Mouse (Mus musculus) forebrain, embryonic 11.5 days (tissue): ENCODE data around the gene C3. TPM values are rescaled to one million over a fixed set of nuclear protein-coding genes. Genes with fewer than 3 reads are reported as not detected.
A peak's percentile ranks its signal among the peaks of the same experiment; 100 is the strongest.

Experiments used
- ATAC-seq: fragments of 200-750 bp; cut with Nextera tagmentation; replicated peaks from 2 replicates; pipeline ENCODE4 v1.8.0; 2017; ENCODE audit warnings: moderate TSS enrichment; ENCODE audit not compliant: low FRiP score
- DNase-seq: peaks from one replicate; pipeline ENCODE4 v3.0.0-alpha.2; 2017; ENCODE audit warnings: low spot score
- H3K27ac ChIP-seq: fragments of 300-500 bp; sonication (generic); 2 replicates; pipeline ENCODE4 v1.5.1; 2014; ENCODE audit warnings: low read depth, low read length
- H3K27me3 ChIP-seq: fragments of 300-500 bp; sonication (generic); 2 replicates; pipeline ENCODE4 v1.6.1; 2014; ENCODE audit warnings: mild to moderate bottlenecking, low read length, mixed read lengths; ENCODE audit not compliant: control insufficient read depth, insufficient read depth
- H3K36me3 ChIP-seq: fragments of 300-500 bp; sonication (generic); 2 replicates; pipeline ENCODE4 v1.6.1; 2014; ENCODE audit warnings: mild to moderate bottlenecking, low read length, moderate library complexity, mixed read lengths; ENCODE audit not compliant: control insufficient read depth, insufficient read depth
- H3K4me1 ChIP-seq: fragments of 300-500 bp; sonication (generic); replicated peaks from 2 replicates; pipeline ENCODE4 v1.6.1; 2014; ENCODE audit warnings: low read length, mixed read lengths; ENCODE audit not compliant: control insufficient read depth, insufficient read depth
- H3K4me2 ChIP-seq: fragments of 300-500 bp; sonication (generic); 2 replicates; pipeline ENCODE4 v1.6.1; 2014; ENCODE audit warnings: low read depth, mild to moderate bottlenecking, low read length, moderate library complexity, mixed read lengths; ENCODE audit not compliant: severe bottlenecking
- H3K4me3 ChIP-seq: fragments of 300-500 bp; sonication (generic); 2 replicates; pipeline ENCODE4 v1.5.1; 2014; ENCODE audit warnings: low read depth, low read length
- H3K9ac ChIP-seq: fragments of 300-500 bp; sonication (generic); 2 replicates; pipeline ENCODE4 v1.6.1; 2014; ENCODE audit warnings: low read length
- H3K9me3 ChIP-seq: fragments of 300-500 bp; sonication (generic); 2 replicates; pipeline ENCODE4 v1.6.1; 2016; ENCODE audit warnings: low read length, mixed read lengths; ENCODE audit not compliant: control insufficient read depth
- WGBS: fragments of 180-500 bp; shearing (Covaris S2); extraction: QIAGEN DNeasy Blood & Tissue Kit; methylation state at CpG from one replicate; pipeline ENCODE4 v1.1.7; 2014; 5-methylcytosine and 5-hydroxymethylcytosine counted together
- polyA plus RNA-seq: library from polyadenylated mRNA; unstranded; fragments of >200 nt; fragmentation: Nextera tagmentation; extraction: Ambion mirVana; gene quantifications from 2 replicates; pipeline ENCODE4 v1.2.1, GENCODE M21; 2014

C3 gene
- polyA plus RNA-seq, 1 experiment from 2014 or later: not detected

DNA sequence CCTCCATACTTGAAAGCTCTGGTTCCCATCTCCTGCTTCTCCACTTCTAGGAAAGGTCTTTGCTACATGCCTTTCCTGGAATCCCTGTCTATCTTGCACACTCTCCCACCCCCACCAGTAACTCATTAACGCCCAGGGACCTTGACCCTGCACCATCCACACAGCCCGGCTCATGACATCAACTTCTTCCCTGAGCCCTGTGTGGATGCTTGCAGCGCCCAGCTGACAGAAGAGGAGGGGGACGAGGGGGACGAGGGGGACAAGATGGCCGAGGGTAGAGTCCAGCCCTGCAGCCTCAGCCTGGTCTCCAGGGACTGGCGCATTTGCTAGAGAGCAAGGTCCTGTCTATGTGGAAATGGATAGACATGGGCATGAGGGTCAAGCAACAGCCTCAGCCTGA lies 5.1 kb upstream of the C3 start:
- no peak for ATAC-seq

DNA sequence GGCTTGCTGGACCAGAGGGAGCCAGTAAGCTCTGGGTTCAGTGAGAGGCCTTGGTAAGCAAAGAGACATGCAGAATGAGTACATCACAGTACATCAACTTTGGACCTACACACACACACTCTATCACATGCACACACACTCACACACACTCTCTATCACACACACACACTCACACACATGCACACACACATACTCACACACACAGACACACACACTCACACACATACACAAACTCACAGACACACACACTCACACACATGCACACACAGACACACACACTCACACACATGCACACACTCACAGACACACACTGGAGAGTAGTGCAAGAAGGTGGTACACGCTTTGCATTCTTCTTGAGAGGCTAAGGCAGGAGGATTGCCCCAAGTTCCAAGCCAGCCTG lies 4.3 kb upstream of the C3 start:
- Histone ChIP-seq H3K27me3 (no peaks in the 10 kb centered on the region), H3K9me3 (no peaks in the 10 kb centered on the region), H3K36me3 (no peaks in the 10 kb centered on the region; the same call in 1 of the 2 replicates), H3K4me2 (no peak overlapping the region), H3K4me1 (no peaks in the 10 kb centered on the region), H3K9ac (no peak overlapping the region), H3K27ac (no peak overlapping the region), H3K4me3 (no peak overlapping the region)
- WGBS: 91% methylated on average over 1 of the region's 1 CpGs
- ATAC-seq (no peak), DNase-seq (no peak)

More for the DNA sequence above, 5.1 kb upstream of the C3 start:
- Histone ChIP-seq H3K36me3 (no peaks in the 10 kb centered on the region; the same call in 1 of the 2 replicates), H3K4me2 (no peak overlapping the region), H3K9ac (no peak overlapping the region), H3K9me3 (no peaks in the 10 kb centered on the region), H3K4me1 (no peaks in the 10 kb centered on the region), H3K27ac (no peak overlapping the region), H3K27me3 (no peaks in the 10 kb centered on the region), H3K4me3 (no peak overlapping the region)
- DNase-seq: no peak
- 56% methylated on average over 7 of the region's 7 CpGs for WGBS

GRCm38 (mm10) chr17:57231321-57231771 lies 3.4 kb upstream of the C3 start:
- no peaks in the 10 kb centered on the region for H3K9me3 ChIP-seq
- no peak overlapping the region for H3K9ac ChIP-seq
- H3K4me1 ChIP-seq: no peaks in the 10 kb centered on the region
- H3K4me3 ChIP-seq: no peak overlapping the region
- H3K4me2 ChIP-seq: no peak overlapping the region
- H3K36me3 ChIP-seq: no peaks in the 10 kb centered on the region; the same call in 1 of the 2 replicates
- no peak for DNase-seq
- H3K27me3 ChIP-seq: no peaks in the 10 kb centered on the region
- ATAC-seq: no peak
- no peak overlapping the region for H3K27ac ChIP-seq

GRCm38 (mm10) chr17:57230728-57231125 lies 2.8 kb upstream of the C3 start:
- WGBS: 74% methylated on average over 6 of the region's 6 CpGs
- Histone ChIP-seq H3K9me3 (no peaks in the 10 kb centered on the region), H3K4me3 (no peak overlapping the region), H3K9ac (no peak overlapping the region), H3K4me2 (no peak overlapping the region), H3K27ac (no peak overlapping the region), H3K27me3 (no peaks in the 10 kb centered on the region), H3K36me3 (no peaks in the 10 kb centered on the region; the same call in 1 of the 2 replicates), H3K4me1 (no peaks in the 10 kb centered on the region)
- ATAC-seq (no peak), DNase-seq (no peak)

GRCm38 (mm10) chr17:57229851-57230727 lies 2.2 kb upstream of the C3 start:
- Histone ChIP-seq H3K4me3 (no peak overlapping the region), H3K9me3 (no peaks in the 10 kb centered on the region), H3K27ac (no peak overlapping the region), H3K36me3 (no peaks in the 10 kb centered on the region; the same call in 1 of the 2 replicates), H3K27me3 (no peaks in the 10 kb centered on the region), H3K4me2 (no peak overlapping the region), H3K4me1 (no peaks in the 10 kb centered on the region), H3K9ac (no peak overlapping the region)
- WGBS: 84% methylated on average over 15 of the region's 15 CpGs
- DNase-seq (no peak), ATAC-seq (no peak)

- Histone ChIP-seq H3K4me3 (no peak overlapping the region), H3K27me3 (no peaks in the 10 kb centered on the region), H3K36me3 (no peaks in the 10 kb centered on the region), H3K9ac (no peak overlapping the region), H3K9me3 (no peaks in the 10 kb centered on the region), H3K4me2 (no peak overlapping the region), H3K4me1 (no peaks in the 10 kb centered on the region), H3K27ac (no peak overlapping the region)
- WGBS: 89% methylated on average over 3 of the region's 3 CpGs
- no peak for ATAC-seq
- no peak for DNase-seq
These were observed 937 bp upstream of the C3 start for GRCm38 (mm10) chr17:57228873-57229272.

GRCm38 (mm10) chr17:57227468-57227867 lies 468 bp downstream of the C3 start:
- H3K27me3 ChIP-seq: no peaks in the 10 kb centered on the region
- no peaks in the 10 kb centered on the region for H3K36me3 ChIP-seq
- H3K4me1 ChIP-seq: no peaks in the 10 kb centered on the region
- no peak overlapping the region for H3K4me2 ChIP-seq
- no peak overlapping the region for H3K9ac ChIP-seq
- H3K9me3 ChIP-seq: no peaks in the 10 kb centered on the region
- no peak for ATAC-seq
- WGBS: 97% methylated on average over 2 of the region's 2 CpGs
- DNase-seq: no peak
- H3K4me3 ChIP-seq: no peak overlapping the region
- no peak overlapping the region for H3K27ac ChIP-seq

- no peak overlapping the region for H3K4me2 ChIP-seq
- no peak for ATAC-seq
- H3K4me3 ChIP-seq: no peak overlapping the region
- H3K4me1 ChIP-seq: no peaks in the 10 kb centered on the region
- no peaks in the 10 kb centered on the region for H3K9me3 ChIP-seq
- no peaks in the 10 kb centered on the region for H3K36me3 ChIP-seq
- DNase-seq: no peak
- H3K9ac ChIP-seq: no peak overlapping the region
- H3K27me3 ChIP-seq: no peaks in the 10 kb centered on the region
- no peak overlapping the region for H3K27ac ChIP-seq
- WGBS: 84% methylated on average over 9 of the region's 9 CpGs
These were observed 4.6 kb downstream of the C3 start for GRCm38 (mm10) chr17:57223313-57223712.

GRCm38 (mm10) chr17:57221911-57222310 lies 6.0 kb downstream of the C3 start:
- H3K9ac ChIP-seq: no peak overlapping the region
- DNase-seq: peak; percentile 34
- no peak overlapping the region for H3K4me3 ChIP-seq
- no peak overlapping the region for H3K4me2 ChIP-seq
- H3K27ac ChIP-seq: no peak overlapping the region
- no peaks in the 10 kb centered on the region for H3K4me1 ChIP-seq
- WGBS: 85% methylated on average over 4 of the region's 4 CpGs
- no peaks in the 10 kb centered on the region for H3K9me3 ChIP-seq
- H3K36me3 ChIP-seq: no peaks in the 10 kb centered on the region
- ATAC-seq: no peak
- H3K27me3 ChIP-seq: no peaks in the 10 kb centered on the region
